Mouse (Mus musculus) kidney, adult 8-10 months (tissue): ENCODE data around the gene Erbin.

ENCODE experiments used
- DNase-seq, 2 experiments: peaks; one replicate each; pipeline ENCODE4 v3.0.0; 2022

Erbin gene

DNA sequence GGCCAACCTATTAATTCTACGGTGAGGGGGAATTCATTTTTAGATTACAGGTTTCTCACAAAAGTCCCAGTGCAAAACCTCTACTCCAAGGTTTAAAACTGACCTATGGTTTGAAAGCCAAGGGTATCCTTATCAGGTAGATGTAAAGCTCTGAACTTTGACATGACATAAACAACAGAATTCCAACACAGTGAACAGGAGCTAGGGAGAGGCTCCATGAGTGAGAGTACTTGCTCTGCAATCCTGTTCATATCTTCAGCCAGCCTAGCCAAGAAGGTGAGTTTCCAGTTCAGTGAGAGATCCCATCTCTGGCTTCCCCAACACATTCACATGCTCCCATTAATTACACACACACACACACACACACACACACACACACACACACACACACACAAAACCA is 9.7 kb downstream of the Erbin start:
- no peak for DNase-seq

DNA sequence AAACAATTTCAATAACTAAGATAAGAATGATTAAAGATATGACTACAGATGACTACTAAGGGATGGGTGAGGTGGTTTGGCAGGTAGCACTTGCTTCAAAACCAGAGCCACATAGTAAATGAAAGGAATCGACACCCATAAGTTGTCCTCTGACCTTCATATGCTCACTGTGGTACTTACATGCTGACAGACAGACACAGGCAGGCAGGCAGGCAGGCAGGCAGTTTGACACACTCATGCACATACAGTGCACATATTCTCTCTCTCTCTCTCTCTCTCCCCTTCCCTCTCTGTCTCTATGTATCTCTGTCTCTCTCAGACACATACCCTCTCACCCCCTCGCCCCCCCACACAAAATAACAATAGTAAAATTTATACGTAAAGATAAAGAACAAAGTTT is 10.4 kb downstream of the Erbin start:
- DNase-seq = no peak

DNA sequence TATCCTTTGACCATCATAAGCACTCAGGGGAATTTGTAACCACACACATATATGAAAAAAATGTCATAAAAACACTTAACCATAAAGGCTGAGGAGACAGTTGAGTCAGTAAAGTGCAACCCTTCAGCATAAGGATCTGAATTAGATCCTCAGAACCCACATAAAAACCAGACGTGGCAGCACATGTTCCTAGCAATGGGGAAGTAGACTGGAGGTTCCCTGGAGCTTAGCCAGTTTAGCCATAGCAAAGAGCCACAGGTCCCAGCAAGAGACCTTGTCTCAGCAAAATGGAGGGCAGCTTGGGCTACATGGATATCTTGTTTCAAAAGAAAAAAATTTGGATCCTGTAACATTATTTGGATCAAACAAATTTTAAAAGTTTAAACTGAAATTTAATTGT is 20.3 kb downstream of the Erbin start:
- DNase-seq = no peak

DNA sequence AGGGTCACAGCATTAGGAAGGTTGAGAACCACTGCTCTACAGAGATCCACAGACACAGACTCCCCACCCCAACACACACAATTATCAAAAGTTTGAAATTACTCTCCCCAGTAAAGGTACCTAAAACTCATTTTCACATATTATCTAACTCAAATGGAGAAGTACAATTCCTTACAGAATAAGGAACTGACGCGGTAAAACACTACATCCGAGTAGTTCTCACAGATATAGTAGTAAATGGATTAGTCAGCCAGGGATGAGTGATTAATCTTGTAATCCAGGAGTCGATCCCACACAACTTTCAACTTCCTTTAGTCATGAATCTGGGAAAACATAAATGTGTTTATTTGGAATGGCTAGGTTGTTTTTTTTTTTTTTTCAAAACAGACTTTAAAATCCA is 22.7 kb downstream of the Erbin start:
- DNase-seq = no peak

DNA sequence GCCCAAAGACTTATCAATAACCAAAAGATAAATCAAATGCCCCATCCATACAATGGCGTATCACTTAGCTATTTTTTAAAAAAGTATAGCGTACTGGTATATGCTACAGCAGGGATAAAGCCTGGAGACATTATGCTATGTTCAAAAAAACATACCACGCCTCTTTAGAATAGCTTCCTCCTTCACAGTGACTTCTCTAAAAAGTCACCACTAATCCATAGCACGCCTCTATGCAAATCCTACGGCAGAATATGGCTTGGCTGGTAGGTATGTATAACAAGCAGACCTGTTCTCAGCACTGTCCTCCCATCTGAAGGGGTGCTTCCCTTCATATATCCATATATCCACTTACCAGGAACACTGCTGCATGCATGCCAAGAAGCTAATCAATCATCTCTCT is 27.2 kb downstream of the Erbin start:
- DNase-seq = no peak

DNA sequence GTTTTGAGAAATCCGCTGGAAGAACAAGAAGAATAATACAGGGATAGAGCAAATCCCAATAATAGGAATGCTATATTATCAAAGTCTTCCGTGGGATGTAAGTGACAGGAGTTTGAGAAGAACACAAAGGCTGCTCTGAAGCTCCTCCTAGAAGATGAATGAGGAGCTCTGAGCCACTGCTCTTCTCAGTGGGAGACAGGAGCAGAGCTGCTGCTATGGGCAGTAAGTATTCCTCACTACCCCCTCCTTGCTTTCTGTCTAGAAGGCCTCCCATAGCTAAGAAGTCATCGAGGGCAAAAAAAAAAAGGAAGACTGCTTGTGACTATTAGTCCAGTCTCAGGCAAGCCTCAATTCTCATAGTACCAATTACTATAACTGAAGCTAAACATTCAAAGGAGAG is 30.3 kb downstream of the Erbin start:
- DNase-seq = no peak

DNA sequence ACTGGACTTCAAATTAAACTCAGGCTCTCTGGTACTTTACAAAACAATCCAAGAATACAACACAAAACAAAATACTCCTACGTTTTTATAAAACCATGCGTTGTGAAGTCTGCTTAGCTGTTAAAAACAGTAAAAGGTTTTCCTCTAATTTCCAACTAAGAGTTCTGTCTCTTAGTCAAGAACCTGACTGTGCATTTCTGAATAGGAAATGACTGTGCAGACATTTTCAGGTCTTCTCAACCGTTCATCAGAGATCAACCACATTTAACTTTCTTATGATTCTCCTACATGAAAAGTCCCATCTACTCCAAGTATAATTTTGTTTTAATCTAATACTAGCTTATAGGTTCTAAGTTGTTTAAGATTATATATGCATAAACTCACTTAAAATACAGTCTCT is 33.8 kb downstream of the Erbin start:
- no peak for DNase-seq

DNA sequence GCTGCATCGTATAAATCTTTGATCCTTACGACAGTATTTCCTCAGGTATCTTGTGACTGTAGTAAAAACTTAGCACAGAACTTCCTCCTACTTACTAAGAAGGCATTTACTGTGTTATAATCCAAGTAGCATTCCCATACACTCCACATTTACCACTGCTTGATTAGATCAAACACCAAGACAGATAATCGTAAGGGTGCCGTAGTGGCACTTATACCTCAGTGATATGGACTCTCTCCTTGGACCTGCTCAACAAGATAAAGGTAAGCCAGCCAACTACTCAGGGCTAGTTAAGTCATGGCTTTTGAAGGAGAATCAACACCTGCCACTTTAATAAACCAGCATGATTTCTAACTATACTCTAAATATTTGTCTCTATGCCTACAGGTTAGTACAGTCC is 39.1 kb downstream of the Erbin start:
- DNase-seq = no peak

DNA sequence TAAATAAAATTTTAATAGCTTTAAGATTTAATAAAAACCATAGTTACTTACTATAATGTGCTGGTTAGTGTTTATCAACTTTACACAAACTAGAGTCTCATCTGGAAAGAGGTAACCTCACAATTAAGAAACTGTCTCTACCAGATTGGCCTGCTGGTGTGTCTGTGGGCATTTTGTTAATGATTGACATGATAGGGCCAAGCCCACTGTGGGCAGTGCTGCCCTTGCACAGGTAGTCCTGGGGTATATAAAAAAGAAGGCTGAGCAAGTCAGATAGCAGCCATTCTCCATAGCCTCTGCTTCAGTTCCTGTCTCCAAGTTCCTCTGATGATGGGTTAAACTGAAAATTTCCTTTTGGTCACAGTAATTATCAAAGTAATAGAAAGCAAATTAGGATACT is 43.6 kb downstream of the Erbin start:
- peak in 1 of 2 experiments; percentile 28 for DNase-seq

DNA sequence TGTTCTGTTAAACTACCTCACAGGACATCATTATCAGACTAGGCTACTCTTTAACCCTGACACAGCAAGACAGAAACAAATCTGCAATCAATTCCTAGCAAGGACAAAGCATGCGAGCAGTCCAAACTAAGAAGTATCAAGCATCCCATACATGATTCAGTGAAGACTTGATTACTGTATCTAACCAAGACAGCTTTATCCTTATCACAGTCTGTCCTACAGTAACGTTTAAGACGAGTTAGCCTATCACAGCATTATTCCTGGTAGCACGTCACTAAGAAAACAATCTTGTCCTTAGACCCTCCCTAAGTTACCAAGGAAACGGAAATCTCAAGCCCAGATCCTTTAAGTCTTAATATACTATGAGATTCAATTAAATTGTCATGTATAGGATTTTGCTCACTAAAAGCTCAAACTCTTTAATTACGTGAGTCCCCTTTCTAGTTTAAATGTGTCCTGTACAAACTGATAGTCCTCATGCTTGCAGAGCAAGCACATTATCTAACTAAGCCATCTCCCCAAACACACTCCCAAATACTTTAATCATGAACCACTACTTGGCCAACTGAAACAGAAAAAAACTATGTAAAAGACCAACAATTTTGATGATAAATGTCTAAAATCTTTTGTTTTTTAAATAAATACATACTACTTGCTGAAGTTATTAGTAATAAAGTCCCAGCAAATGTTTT is 44.3 kb downstream of the Erbin start:
- no peak for DNase-seq

DNA sequence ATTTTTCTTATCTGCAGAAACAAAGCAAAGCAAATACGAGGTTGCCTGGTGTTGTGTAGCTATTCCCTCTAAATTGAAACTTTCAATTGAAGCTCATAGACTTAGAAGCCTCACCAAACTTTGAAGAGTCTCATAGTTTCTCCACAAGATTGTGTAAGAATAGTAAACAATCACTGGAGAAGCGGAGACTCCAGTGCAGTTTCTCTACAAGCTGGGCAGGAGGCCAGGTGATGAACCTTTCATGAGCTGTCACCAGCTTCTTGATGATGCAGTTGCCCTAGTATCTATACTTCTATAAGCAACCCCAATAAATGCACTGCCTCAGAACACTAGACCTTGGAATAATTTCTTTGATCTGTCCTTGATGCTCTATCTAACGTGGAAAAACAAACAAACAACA is 49.5 kb downstream of the Erbin start:
- DNase-seq = no peak

DNA sequence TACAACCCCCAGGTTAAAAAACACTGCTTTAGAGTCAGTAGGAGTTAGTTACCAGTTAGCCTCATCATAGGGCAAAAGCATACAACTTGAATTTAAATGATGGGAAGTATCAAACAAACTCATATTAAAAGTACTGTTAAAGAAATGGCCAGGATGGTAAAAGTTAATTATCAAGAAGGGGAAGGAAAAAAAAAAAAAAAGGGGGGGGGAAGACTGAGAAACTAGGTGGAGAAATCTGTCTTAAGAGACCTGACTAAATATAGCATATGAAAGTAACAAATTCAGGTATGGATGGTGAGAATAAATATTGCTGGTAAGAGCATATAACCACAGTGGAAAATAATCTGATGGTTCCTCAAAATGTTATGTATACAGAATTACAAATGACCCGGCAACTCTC is 50.2 kb downstream of the Erbin start:
- DNase-seq = no peak

DNA sequence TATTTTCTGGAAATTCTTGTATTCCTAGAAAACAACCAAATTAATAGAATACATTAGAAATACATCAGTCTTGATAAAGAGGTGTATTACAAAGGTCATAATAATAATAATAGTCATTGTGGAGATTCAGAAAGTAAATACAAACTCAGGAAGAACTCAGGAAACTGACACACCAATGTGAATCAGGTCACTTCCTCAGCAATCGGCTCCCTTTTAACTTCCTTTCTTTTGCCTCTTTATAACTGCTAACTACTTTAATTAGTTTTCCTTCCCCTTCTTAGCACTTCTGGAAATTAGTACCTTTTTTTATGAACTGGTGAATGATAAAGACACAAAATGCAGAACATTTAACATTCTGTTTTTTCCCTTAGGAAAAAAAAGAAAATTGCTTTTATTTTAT is 51.4 kb downstream of the Erbin start:
- no peak for DNase-seq

DNA sequence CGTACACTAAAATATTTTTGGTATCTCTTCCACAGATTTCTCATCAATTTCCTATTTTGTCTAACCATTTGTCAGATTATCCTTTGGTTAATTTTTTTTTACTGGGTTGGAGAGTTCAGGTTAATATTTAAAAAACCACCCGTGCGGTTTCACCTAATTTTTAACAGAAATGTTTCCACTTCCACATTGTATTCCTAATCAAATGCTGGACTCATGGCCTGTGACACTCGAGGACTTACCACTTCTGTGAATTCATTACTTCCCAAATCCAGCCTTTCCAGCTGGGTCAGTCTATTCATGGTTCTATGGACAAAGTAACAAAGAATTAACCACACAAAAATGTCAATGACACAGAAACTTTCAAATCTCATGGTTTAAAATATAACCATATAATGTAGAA is 58.3 kb downstream of the Erbin start:
- DNase-seq = peak; percentile 44 to 77

DNA sequence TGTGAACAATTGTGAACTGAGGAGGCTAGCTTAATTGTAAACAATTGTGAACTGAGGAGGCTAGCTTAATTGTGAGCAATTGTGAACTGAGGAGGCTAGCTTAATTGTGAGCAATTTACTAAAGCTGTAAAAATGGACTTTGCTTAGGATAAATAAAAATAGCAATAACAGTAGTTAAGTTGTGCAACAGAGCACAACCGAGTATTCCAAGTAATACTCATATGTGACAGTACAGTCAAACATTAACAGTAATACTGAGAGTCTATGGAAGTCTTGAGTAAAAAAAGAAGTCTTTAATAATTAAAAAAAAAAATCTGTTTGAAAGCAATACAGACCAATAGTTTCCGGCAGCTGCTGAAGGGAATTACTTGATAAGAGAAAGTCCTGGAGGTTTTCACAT is 61.3 kb downstream of the Erbin start:
- DNase-seq = peak in 1 of 2 experiments; percentile 19

DNA sequence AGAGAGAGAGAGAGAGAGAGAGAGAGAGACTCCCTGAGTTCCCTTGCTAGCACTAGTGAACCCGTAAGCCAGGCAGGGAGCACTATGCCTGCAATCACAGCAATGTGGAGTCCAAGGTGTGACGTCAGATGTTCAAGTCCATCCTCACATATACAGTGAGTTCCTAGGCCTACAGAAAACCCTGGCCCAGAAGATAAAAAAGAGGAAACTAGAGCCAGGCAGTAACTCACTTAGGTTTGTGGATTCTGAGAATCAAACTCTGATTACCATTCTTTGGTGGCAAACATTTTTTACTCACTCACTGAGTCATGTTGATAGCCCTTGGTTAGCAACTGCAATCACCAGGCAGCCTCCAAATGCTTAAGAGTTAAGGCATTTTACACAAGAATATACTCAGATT is 72.7 kb downstream of the Erbin start:
- no peak for DNase-seq

DNA sequence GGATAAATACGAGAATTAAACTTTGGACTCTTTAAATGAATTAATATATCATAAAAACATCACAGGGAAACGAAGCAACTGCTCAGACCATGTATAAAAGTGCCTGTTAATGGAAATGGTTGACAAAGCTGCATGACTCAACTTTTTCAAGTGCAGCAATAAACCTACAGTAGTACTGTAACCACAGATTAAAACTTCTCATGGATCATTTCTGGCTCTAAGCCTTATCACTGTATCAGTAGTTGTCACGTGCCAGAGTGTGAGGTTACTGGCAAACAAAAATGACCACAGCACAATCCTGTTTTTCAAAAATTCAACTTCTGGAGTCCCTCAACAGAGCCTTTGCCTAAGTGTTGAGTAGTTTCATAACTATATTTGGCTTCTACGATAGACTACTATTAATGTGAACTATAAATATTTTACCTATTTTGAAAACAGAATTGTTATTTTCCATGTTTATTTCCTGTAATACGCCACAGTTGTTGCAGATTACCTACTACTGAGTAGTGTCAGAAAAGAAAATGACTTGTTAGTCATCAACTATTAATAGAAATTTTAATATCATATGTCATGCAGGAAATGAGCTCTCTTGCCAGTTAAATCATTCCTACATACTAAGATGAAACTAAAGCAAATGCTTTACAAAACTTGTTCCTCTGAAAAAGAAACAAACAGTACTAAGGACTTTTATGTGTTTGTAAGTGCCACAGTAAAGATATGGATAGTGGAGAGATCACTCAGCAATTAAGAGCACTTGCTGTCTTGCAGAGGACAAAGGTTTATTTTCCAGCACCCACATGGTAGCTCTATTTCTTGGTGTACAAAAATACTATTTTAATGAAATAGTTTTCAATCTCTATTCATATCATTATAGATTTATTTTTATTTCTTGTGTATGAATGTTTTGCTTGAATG is 78.8 kb downstream of the Erbin start:
- no peak for DNase-seq

DNA sequence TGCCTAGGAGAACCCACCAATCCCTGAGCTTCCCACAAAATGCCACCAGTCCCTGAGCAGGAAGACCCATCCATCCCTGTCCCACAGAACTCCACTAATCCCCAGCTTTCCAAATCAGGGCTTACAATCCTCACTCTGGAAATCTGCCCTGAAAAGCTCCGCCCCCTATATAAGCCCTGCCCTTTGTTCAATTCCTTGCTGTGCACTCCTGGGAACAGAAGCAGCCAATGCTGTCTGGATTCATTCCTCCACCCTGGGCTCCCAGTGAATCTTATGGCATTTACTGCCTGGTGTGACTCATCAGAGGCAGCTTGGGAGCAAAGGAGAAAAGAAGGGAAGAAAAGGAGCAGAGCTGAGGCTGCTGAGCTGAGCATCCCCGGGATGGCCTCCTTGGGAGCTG is 81.7 kb downstream of the Erbin start:
- DNase-seq = no peak

DNA sequence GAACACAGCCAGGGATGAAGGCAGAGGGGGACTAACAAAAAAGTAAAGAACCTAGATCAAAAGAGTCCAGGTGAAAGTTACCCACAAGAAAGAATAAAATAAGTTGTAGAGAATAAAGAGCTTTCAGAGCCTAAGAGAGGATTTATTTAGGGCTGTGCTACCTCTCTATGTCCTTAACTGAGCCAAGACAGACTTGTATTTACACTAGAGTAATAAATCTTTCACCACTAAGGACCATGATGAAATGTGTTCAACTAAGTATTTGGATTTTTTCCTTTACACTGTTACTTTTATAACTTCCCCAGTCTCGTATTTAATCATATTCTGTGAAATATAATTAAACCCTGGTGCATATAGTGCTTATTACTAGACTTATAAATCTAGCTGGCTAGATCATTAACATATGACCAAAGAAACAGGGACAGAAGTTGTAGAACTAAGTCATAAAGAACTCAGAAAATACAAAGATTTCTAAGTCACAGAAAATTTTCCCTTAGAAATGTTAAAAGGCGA is 90.6 kb downstream of the Erbin start:
- no peak for DNase-seq

DNA sequence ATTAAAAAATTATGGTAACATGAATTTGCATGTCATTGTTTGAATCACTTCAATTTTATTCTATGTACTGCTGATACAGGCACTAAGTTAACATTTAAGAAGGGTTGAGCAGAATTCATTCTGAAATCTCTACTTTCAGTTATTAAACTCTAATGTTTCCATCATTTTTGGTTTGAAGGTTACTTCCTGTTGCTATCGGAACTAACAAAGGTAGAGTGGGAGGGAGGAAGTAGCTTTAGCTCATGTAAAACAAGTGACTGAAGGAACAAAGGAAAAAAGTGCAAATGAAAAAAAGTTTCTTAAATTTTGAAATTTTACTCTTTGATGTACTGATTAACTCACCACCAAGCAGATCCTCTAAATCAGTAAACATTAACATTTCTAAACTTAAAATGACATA is 98.0 kb downstream of the Erbin start:
- DNase-seq = no peak

DNA sequence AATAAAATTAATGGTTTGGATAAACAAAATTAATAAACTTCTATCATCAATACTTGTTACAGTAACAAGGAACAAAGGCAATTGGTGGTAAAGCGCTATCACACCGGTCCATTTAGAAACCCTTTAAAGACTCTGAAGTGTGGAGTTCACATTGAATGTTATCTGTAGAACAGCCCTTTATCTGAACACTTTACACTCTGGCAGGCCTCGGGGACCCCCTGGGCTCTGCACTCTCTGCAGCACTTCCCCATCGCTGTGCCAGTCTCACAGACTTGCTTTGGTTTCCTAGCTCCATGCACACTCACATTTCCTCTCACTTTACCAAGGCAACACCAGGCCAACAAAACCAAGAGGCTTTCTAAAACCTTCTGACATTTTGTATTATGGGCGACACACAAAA is 100.9 kb downstream of the Erbin start:
- no peak for DNase-seq

DNA sequence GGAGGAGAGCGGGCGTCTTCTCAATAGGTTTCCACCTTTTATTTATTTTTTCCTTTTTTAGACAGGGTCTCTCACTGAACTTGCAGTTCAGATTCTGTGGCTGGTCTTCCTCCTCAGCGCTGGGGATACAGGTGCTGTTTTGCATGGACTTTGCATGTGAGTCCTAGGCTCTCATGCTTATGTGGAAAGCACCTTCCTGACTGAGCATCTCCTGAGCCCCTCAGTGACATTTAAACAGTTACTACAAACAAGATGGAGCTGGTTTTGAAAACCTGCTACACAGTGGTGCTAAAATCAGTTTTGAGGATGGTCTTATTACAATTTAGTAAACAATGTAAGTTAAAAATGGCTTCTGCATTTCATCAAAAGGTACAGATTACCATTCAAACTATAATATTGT is 102.4 kb downstream of the Erbin start:
- no peak for DNase-seq

DNA sequence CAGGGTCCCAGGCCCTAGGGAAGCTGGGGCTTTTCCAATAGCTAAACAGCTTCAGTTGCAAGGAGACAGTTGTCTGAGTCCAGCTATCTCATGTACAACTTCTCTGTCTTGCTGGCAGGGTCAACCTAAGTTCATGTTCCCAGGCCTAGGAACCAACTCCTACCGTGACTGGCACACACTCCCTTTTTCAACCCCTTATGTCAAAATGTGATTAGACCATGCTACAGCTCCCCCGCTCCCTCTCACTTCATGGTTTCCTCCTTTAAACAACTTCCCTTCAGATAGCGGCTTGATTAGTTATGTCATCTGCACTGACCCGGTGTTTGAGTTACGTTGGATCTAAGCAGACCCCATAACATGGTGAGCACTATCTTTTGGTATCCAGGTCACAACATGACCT is 112.8 kb downstream of the Erbin start:
- no peak for DNase-seq

DNA sequence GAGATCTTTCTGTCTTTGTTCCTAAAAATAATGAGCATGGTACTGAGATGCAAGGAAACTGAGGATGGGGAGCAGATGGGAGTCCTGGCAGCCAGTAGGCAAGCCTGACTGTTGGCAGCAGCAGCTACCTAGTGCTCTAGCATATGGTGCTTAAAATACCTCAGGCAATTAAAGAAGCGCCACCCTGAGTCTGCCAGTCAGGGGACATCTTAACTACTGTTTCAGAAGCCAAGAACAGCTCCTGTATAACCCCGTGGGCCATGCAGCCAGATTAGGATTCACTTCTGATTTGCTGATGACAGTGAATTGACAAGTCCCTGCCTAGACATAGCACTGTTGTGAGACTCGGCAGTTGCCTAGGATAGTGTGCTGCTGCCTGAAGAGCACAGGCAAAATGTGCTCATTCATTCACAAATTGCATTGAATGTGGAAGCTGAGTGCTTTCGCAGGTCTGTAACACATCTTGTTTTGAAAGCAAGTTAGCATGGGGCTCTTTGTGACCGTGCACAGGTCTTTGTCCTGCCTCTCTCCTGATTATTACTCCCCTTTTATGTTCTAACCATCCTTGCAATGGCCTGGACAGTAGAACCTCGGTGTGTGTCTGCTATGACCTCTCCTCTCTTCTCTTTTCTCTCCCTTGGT is 114.0 kb downstream of the Erbin start:
- no peak for DNase-seq
